Mouse (Mus musculus) cerebellum, adult 9-10 months (tissue): ENCODE data around the gene Eng.

ENCODE experiments used
- DNase-seq: peaks from one replicate; pipeline ENCODE4 v3.0.0; 2022

Eng gene

GRCm38 (mm10) chr2:32712934-32713817 lies 66.8 kb downstream of the Eng start, which contains the start of gene Cdk9:
Gene Cdk9, minus strand, starts transcription at chr2:32713076.
- peak; percentile 96 for DNase-seq

- peak; percentile 74 for DNase-seq
These were observed 68.0 kb downstream of the Eng start for GRCm38 (mm10) chr2:32714117-32714986.

- peak; percentile 55 for DNase-seq
These were observed 68.6 kb downstream of the Eng start for GRCm38 (mm10) chr2:32714987-32715425.

GRCm38 (mm10) chr2:32718761-32719160 lies 72.4 kb downstream of the Eng start:
- no peak for DNase-seq

- no peak for DNase-seq
These were observed 73.7 kb downstream of the Eng start for GRCm38 (mm10) chr2:32720053-32720452.

GRCm38 (mm10) chr2:32720681-32721229 lies 74.4 kb downstream of the Eng start, which contains the start of gene Sh2d3c:
Gene Sh2d3c, plus strand, starts transcription at chr2:32721055.
- no peak for DNase-seq

GRCm38 (mm10) chr2:32722046-32722445 lies 75.7 kb downstream of the Eng start:
- DNase-seq, result no peak

- DNase-seq, result no peak
These were observed 76.2 kb downstream of the Eng start for GRCm38 (mm10) chr2:32722581-32722980.

GRCm38 (mm10) chr2:32724149-32724548 lies 77.8 kb downstream of the Eng start:
- no peak for DNase-seq

GRCm38 (mm10) chr2:32724832-32725790 lies 78.7 kb downstream of the Eng start:
- no peak for DNase-seq

GRCm38 (mm10) chr2:32727435-32727834 lies 81.0 kb downstream of the Eng start:
- DNase-seq, result peak; percentile 93

GRCm38 (mm10) chr2:32728463-32728862 lies 82.1 kb downstream of the Eng start:
- no peak for DNase-seq

- no peak for DNase-seq
These were observed 83.2 kb downstream of the Eng start for GRCm38 (mm10) chr2:32729547-32729946.

GRCm38 (mm10) chr2:32730854-32731253 lies 84.5 kb downstream of the Eng start:
- no peak for DNase-seq

GRCm38 (mm10) chr2:32731911-32732310 lies 85.5 kb downstream of the Eng start:
- no peak for DNase-seq
